Comparison of ENCODE assay signal across 9 mouse cellular contexts in the genomic region with DNA sequence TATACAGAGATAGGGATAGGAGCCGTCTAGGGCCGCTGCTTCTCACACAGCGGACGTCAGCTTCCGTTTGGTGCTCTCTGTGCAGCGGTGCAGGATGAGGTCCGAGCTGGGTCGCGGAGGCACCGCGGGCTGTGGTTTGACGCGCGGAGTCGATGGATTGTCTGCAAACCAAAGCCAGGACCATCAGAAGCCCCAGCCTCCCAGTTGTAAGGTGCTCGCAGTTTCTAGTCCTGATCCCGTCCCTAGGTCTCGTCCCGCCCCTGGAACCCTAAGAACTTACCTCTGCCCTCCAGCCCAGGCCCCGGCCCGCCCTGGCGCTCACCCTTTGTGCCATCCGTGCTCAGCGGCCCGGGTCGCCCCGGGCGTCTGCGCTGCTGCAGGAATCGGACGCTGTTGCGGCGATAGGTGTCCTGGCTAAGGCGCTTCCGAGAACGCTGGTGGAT. TPM values are rescaled to one million over a fixed set of nuclear protein-coding genes. Genes with fewer than 3 reads are reported as not detected.
DNase-seq lines count a peak whose midpoint lies in the region; ATAC-seq and TF ChIP-seq lines count a peak whose summit lies in the region.
"Had no signal": no experiment of that assay in that cellular context is flagged by ENCODE, and none has a peak within 500 bp of the region (broad histone marks: within the 10 kb centered on the region; RNA-seq: fewer than 3 reads in every experiment).

No protein-coding gene starts in this region.

- peaks cover 5% of the 10 kb centered on the region; the same call in 1 of the 2 replicates for H3K27me3 ChIP-seq in neural tube, embryonic 11.5 days (ENCODE audit: control insufficient read depth, insufficient read depth, low read length)
- peaks cover 10% of the 10 kb centered on the region for H3K27me3 ChIP-seq in forebrain, postnatal 0 days (ENCODE audit: insufficient read depth, low read length)
- peaks cover 21% of the 10 kb centered on the region for H3K27me3 ChIP-seq in liver, embryonic 15.5 days

- DNase-seq in neural tube, embryonic 11.5 days (ENCODE audit: low spot score): peak; percentile 48
- no peak for DNase-seq in neural tube, embryonic 10.5 days (ENCODE audit: extremely low spot score, low spot score)
- no peak for DNase-seq in forebrain, postnatal 0 days
- no peak for DNase-seq in gastrocnemius, postnatal 36 days
- no peak for DNase-seq in spleen, adult 18-20 months
- no peak for DNase-seq in adrenal gland, adult 18-20 months (ENCODE audit: low spot score in 2 of 2)
- DNase-seq: adrenal gland, adult 8-10 months; gastrocnemius, postnatal 25 days had no signal

- TF ChIP-seq CTCF in forebrain, postnatal 0 days (IDR thresholded peaks at IDR 0.05; ENCODE audit: low read depth): no peak

- intact Hi-C loops in gastrocnemius, postnatal 36 days (cut with DNase I): no loop called here

- H3K36me3 ChIP-seq in neural tube, embryonic 11.5 days (ENCODE audit: control insufficient read depth, insufficient read depth, low read length): peaks cover 2% of the 10 kb centered on the region; the same call in 1 of the 2 replicates
- peaks cover 5% of the 10 kb centered on the region; the same call in 1 of the 2 replicates for H3K36me3 ChIP-seq in forebrain, postnatal 0 days (ENCODE audit: insufficient read depth)
- H3K36me3 ChIP-seq in liver, embryonic 15.5 days (replicated peaks): peaks cover 3% of the 10 kb centered on the region; the same call in 1 of the 2 replicates

- peaks cover 10% of the 10 kb centered on the region for H3K4me1 ChIP-seq in neural tube, embryonic 11.5 days (ENCODE audit: control insufficient read depth, insufficient read depth, low read length)
- H3K4me1 ChIP-seq in forebrain, postnatal 0 days (ENCODE audit: insufficient read depth): no peaks in the 10 kb centered on the region
- peaks cover 16% of the 10 kb centered on the region for H3K4me1 ChIP-seq in liver, embryonic 15.5 days (replicated peaks)

- H3K4me3 ChIP-seq in neural tube, embryonic 11.5 days (ENCODE audit: low read depth, low read length): peak overlapping the region; percentile 17
- H3K4me3 ChIP-seq in forebrain, postnatal 0 days (ENCODE audit: low read depth, low read length): peak overlapping the region; percentile 19; the same call in 1 of the 2 replicates
- H3K4me3 ChIP-seq in liver, embryonic 15.5 days (replicated peaks): 0 out of 2 replicates have a peak overlapping the region, but pooled peaks have one; percentile 23

- no peak overlapping the region for H3K27ac ChIP-seq in neural tube, embryonic 11.5 days (ENCODE audit: low read depth, low read length)
- H3K27ac ChIP-seq in forebrain, postnatal 0 days (ENCODE audit: low read depth, low read length): no peak overlapping the region
- no peak overlapping the region for H3K27ac ChIP-seq in liver, embryonic 15.5 days (replicated peaks)

- H3K4me2 ChIP-seq in neural tube, embryonic 11.5 days (ENCODE audit: low read depth): peak overlapping the region; percentile 51
- peak overlapping the region; percentile 47 for H3K4me2 ChIP-seq in forebrain, postnatal 0 days (ENCODE audit: low read depth)
- H3K4me2 ChIP-seq in liver, embryonic 15.5 days: peak overlapping the region; percentile 58

- WGBS in neural tube, embryonic 11.5 days: 2% methylated on average over 36 of the region's 36 CpGs
- 10% methylated on average over 36 of the region's 36 CpGs for WGBS in forebrain, postnatal 0 days
- 10% methylated on average over 36 of the region's 36 CpGs for WGBS in liver, embryonic 15.5 days (ENCODE audit: insufficient replicate concordance)

- no peak for ATAC-seq in neural tube, embryonic 11.5 days (ENCODE audit: insufficient read depth, low FRiP score, low TSS enrichment)
- no peak for ATAC-seq in forebrain, postnatal 0 days
- ATAC-seq in liver, embryonic 15.5 days (ENCODE audit: insufficient read depth): no peak

- H3K9ac ChIP-seq in neural tube, embryonic 11.5 days (ENCODE audit: low read length): peak overlapping the region; percentile 65
- peak overlapping the region; percentile 22; the same call in 1 of the 2 replicates for H3K9ac ChIP-seq in forebrain, postnatal 0 days
- no peak overlapping the region for H3K9ac ChIP-seq in liver, embryonic 15.5 days

- H3K9me3 ChIP-seq in neural tube, embryonic 11.5 days (ENCODE audit: control insufficient read depth, low read length): no peaks in the 10 kb centered on the region
- H3K9me3 ChIP-seq in forebrain, postnatal 0 days (ENCODE audit: low read length): no peaks in the 10 kb centered on the region
- H3K9me3 ChIP-seq in liver, embryonic 15.5 days (replicated peaks): no peaks in the 10 kb centered on the region

RNA-seq across cellular contexts. Expression of a gene that starts 7.7 kb away (rescaled TPM):
- polyA plus RNA-seq in neural tube, embryonic 11.5 days (2014; fragmentation: Nextera tagmentation; extraction: Ambion mirVana): 2.5 and 3.1 TPM in 2 replicates
- 2.9 and 9.1 TPM in 2 replicates for total RNA-seq in forebrain, postnatal 0 days (2014; rRNA removed)
- 1.3 and 2.1 TPM in 2 replicates for polyA plus RNA-seq in forebrain, postnatal 0 days (2015; fragmentation: Nextera tagmentation; extraction: Ambion mirVana)
- polyA plus RNA-seq in liver, embryonic 15.5 days (2015; fragmentation: Nextera tagmentation; extraction: Ambion mirVana): 25.8 and 27.7 TPM in 2 replicates
- 1 to 10 TPM; 1.9 to 2.5 TPM for total RNA-seq in gastrocnemius, postnatal 36 days (2021)
- 10 to 100 TPM; 10.0 to 12.1 TPM for total RNA-seq in adrenal gland, adult 18-20 months (2021)

RNA-seq across cellular contexts. Expression of a gene that starts 37.9 kb away (rescaled TPM):
- polyA plus RNA-seq in neural tube, embryonic 11.5 days (2014; fragmentation: Nextera tagmentation; extraction: Ambion mirVana): 6.9 and 8.6 TPM in 2 replicates
- 14.3 and 20.4 TPM in 2 replicates for total RNA-seq in forebrain, postnatal 0 days (2014; rRNA removed)
- 8.8 and 11.8 TPM in 2 replicates for polyA plus RNA-seq in forebrain, postnatal 0 days (2015; fragmentation: Nextera tagmentation; extraction: Ambion mirVana)
- 1.8 and 2.3 TPM in 2 replicates for polyA plus RNA-seq in liver, embryonic 15.5 days (2015; fragmentation: Nextera tagmentation; extraction: Ambion mirVana)
- 1 to 10 TPM; 5.1 to 5.6 TPM for total RNA-seq in gastrocnemius, postnatal 36 days (2021)
- 1 to 10 TPM; 8.1 to 8.5 TPM for total RNA-seq in adrenal gland, adult 18-20 months (2021)

RNA-seq across cellular contexts. Expression of a gene that starts 45.2 kb away (rescaled TPM):
- polyA plus RNA-seq in neural tube, embryonic 11.5 days (2014; fragmentation: Nextera tagmentation; extraction: Ambion mirVana): 23.6 and 25.4 TPM in 2 replicates
- 21.6 and 26.0 TPM in 2 replicates for total RNA-seq in forebrain, postnatal 0 days (2014; rRNA removed)
- polyA plus RNA-seq in forebrain, postnatal 0 days (2015; fragmentation: Nextera tagmentation; extraction: Ambion mirVana): 22.4 TPM in 2 replicates
- polyA plus RNA-seq in liver, embryonic 15.5 days (2015; fragmentation: Nextera tagmentation; extraction: Ambion mirVana): 12.1 and 13.8 TPM in 2 replicates
- total RNA-seq in gastrocnemius, postnatal 36 days (2021): 10 to 100 TPM; 19.7 to 24.1 TPM
- 10 to 100 TPM; 28.2 to 34.7 TPM for total RNA-seq in adrenal gland, adult 18-20 months (2021)
